Mouse (Mus musculus) forebrain, embryonic 16.5 days (tissue): Measurements from ENCODE around the gene Fpr2. TPM values are rescaled to one million over a fixed set of nuclear protein-coding genes. Genes with fewer than 3 reads are reported as not detected.
"Not testable (repeated sequence)": the region's sequence is repeated elsewhere in the genome, so short reads cannot be mapped to it uniquely, and the experiment has no call there.

Experiments used
- ATAC-seq: fragments of 200-750 bp; cut with Nextera tagmentation; 2 replicates; pipeline ENCODE4 v1.8.0; 2017; ENCODE audit warnings: mild to moderate bottlenecking, moderate library complexity
- H3K27ac ChIP-seq: fragments of 300-500 bp; sonication (generic); 2 replicates; pipeline ENCODE4 v1.5.1; 2014; ENCODE audit warnings: low read length, control low read depth
- H3K27me3 ChIP-seq: fragments of 300-500 bp; sonication (generic); replicated peaks from 2 replicates; pipeline ENCODE4 v1.6.1; 2014; ENCODE audit warnings: low read length; ENCODE audit not compliant: control insufficient read depth, insufficient read depth
- H3K36me3 ChIP-seq: fragments of 300-500 bp; sonication (generic); 2 replicates; pipeline ENCODE4 v1.6.1; 2014; ENCODE audit not compliant: control insufficient read depth, insufficient read depth
- H3K4me1 ChIP-seq: fragments of 300-500 bp; sonication (generic); replicated peaks from 2 replicates; pipeline ENCODE4 v1.6.1; 2014; ENCODE audit warnings: low read length; ENCODE audit not compliant: control insufficient read depth, insufficient read depth
- H3K4me2 ChIP-seq: fragments of 300-500 bp; sonication (generic); 2 replicates; pipeline ENCODE4 v1.6.1; 2014; ENCODE audit warnings: mild to moderate bottlenecking, low read length, control low read depth
- H3K4me3 ChIP-seq: fragments of 300-500 bp; sonication (generic); replicated peaks from 2 replicates; pipeline ENCODE4 v1.5.1; 2014; ENCODE audit warnings: mild to moderate bottlenecking, low read length, control low read depth
- H3K9ac ChIP-seq: fragments of 300-500 bp; sonication (generic); replicated peaks from 2 replicates; pipeline ENCODE4 v1.6.1; 2014; ENCODE audit warnings: low read depth, low read length, control low read depth
- H3K9me3 ChIP-seq: fragments of 300-500 bp; sonication (generic); 2 replicates; pipeline ENCODE4 v1.6.1; 2016; ENCODE audit warnings: low read length; ENCODE audit not compliant: control insufficient read depth
- WGBS: fragments of 180-500 bp; shearing (Covaris S2); extraction: QIAGEN DNeasy Blood & Tissue Kit; methylation state at CpG from one replicate; pipeline ENCODE4 v1.1.7; 2014; 5-methylcytosine and 5-hydroxymethylcytosine counted together
- polyA plus RNA-seq: library from polyadenylated mRNA; unstranded; fragments of >200 nt; fragmentation: Nextera tagmentation; extraction: Ambion mirVana; gene quantifications from 2 replicates; pipeline ENCODE4 v1.2.1, GENCODE M21; 2015

Fpr2 gene
- polyA plus RNA-seq, 1 experiment from 2014 or later = not detected

- H3K4me3 ChIP-seq = peak overlapping the region; percentile 53
- peak; percentile 99 for ATAC-seq
Measured at GRCm38 (mm10) chr17:17909636-17910421, 22.2 kb downstream of the Fpr2 start.

GRCm38 (mm10) chr17:17912618-17913017 is 25.0 kb downstream of the Fpr2 start:
- not testable (repeated sequence) for H3K4me1 ChIP-seq, ATAC-seq, H3K4me2 ChIP-seq, H3K36me3 ChIP-seq, H3K9me3 ChIP-seq, H3K9ac ChIP-seq, H3K4me3 ChIP-seq, H3K27ac ChIP-seq, H3K27me3 ChIP-seq
- whole genome bisulfite sequencing = 90% methylated on average over 8 of the region's 8 CpGs

More at GRCm38 (mm10) chr17:17909636-17910421, 22.2 kb downstream of the Fpr2 start:
- Histone ChIP-seq H3K4me1 (peaks cover 3% of the 10 kb centered on the region; the same call in 1 of the 2 replicates), H3K9me3 (no peaks in the 10 kb centered on the region), H3K9ac (peak overlapping the region; percentile 64), H3K4me2 (peak overlapping the region; percentile 76), H3K27me3 (no peaks in the 10 kb centered on the region), H3K36me3 (no peaks in the 10 kb centered on the region), H3K27ac (no peak overlapping the region; the same call in 1 of the 2 replicates)
- WGBS = 22% methylated on average over 51 of the region's 51 CpGs

- no peaks in the 10 kb centered on the region for H3K4me1 ChIP-seq
- H3K9ac ChIP-seq = no peak overlapping the region
- no peak overlapping the region for H3K4me3 ChIP-seq
- ATAC-seq = no peak
- WGBS = 96% methylated on average over 1 of the region's 1 CpGs
- H3K27ac ChIP-seq = no peak overlapping the region
- no peaks in the 10 kb centered on the region for H3K27me3 ChIP-seq
- H3K4me2 ChIP-seq = no peak overlapping the region
- H3K36me3 ChIP-seq = no peaks in the 10 kb centered on the region
- no peaks in the 10 kb centered on the region for H3K9me3 ChIP-seq
Measured at GRCm38 (mm10) chr17:17917376-17917775, 29.8 kb downstream of the Fpr2 start.

- Histone ChIP-seq H3K4me2 (no peak overlapping the region), H3K4me1 (no peaks in the 10 kb centered on the region), H3K36me3 (no peaks in the 10 kb centered on the region), H3K9ac (no peak overlapping the region), H3K27ac (no peak overlapping the region), H3K9me3 (no peaks in the 10 kb centered on the region), H3K4me3 (no peak overlapping the region), H3K27me3 (no peaks in the 10 kb centered on the region)
- no peak for ATAC-seq
Measured at GRCm38 (mm10) chr17:17917782-17918181, 30.2 kb downstream of the Fpr2 start.

Other genes starting within 250 kb of the Fpr2 start
- gene Vmn2r90, start 184.1 kb upstream of the Fpr2 start, polyA plus RNA-seq = 0.08 TPM in 1 of 2 replicates, not detected in the other
- gene Spaca6, start 60.7 kb upstream of the Fpr2 start, polyA plus RNA-seq = 19.0 and 30.7 TPM in 2 replicates
- gene Has1, start 32.6 kb upstream of the Fpr2 start, polyA plus RNA-seq = 0.32 and 0.92 TPM in 2 replicates
- not detected in 2 replicates for gene Fpr1, start 3.9 kb upstream of the Fpr2 start, polyA plus RNA-seq
- gene Fpr3, start within 50 bp of the Fpr2 start, polyA plus RNA-seq = not detected in 2 replicates
- gene Fpr-rs4, start 133.9 kb downstream of the Fpr2 start, polyA plus RNA-seq = not detected in 2 replicates
- gene Vmn2r124, start 161.6 kb downstream of the Fpr2 start, polyA plus RNA-seq = not detected in 2 replicates
- not detected in 2 replicates for gene Vmn2r91, start 197.2 kb downstream of the Fpr2 start, polyA plus RNA-seq